Mouse (Mus musculus): ENCODE measurements around the gene Tmem108. TPM values are rescaled to one million over a fixed set of nuclear protein-coding genes. Genes with fewer than 3 reads are reported as not detected.

The Tmem108 gene
- polyA plus RNA-seq, 1 experiment from 2014 or later: 13.2 TPM

DNA sequence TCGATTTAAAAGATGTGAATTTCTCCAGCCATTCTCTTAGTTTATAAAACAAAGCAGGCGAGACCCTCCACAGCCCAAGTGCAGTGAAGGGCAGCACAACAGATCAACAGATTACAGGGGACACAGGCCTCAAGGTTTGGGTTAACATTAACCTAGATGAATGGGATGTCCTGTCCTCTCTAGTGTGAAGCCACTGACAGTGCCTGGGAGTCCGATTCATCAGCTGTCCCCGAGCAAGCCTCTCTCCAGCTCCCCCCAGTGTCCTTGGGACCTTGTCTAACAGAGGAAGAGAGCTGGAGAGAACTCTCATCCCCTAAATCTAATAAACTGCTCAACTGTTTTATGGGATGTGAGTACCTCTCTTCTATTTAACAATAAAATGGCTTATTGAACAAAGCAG, 48.4 kb downstream of the Tmem108 start:
- 79% methylated on average over 4 of the region's 4 CpGs for WGBS
- Histone ChIP-seq H3K4me3 (ENCODE audit: low read depth, low read length) (no peak overlapping the region), H3K27me3 (ENCODE audit: control insufficient read depth, insufficient read depth, low read length) (no peaks in the 10 kb centered on the region), H3K36me3 (ENCODE audit: control insufficient read depth, insufficient read depth, low read length) (no peaks in the 10 kb centered on the region), H3K9ac (ENCODE audit: low read depth, low read length) (no peak overlapping the region), H3K27ac (ENCODE audit: low read depth, low read length) (no peak overlapping the region), H3K4me2 (replicated peaks; ENCODE audit: low read depth, low read length) (no peak overlapping the region), H3K4me1 (replicated peaks; ENCODE audit: control insufficient read depth, insufficient read depth, low read length) (no peaks in the 10 kb centered on the region), H3K9me3 (ENCODE audit: control insufficient read depth, low read length) (no peaks in the 10 kb centered on the region)
- ATAC-seq (ENCODE audit: low FRiP score) (no peak), DNase-seq (ENCODE audit: low spot score) (no peak)

- H3K27ac ChIP-seq (ENCODE audit: low read depth, low read length): no peak overlapping the region
- WGBS: 77% methylated on average over 7 of the region's 7 CpGs
- H3K4me1 ChIP-seq (replicated peaks; ENCODE audit: control insufficient read depth, insufficient read depth, low read length): no peaks in the 10 kb centered on the region
- no peak for DNase-seq (ENCODE audit: low spot score)
- no peaks in the 10 kb centered on the region for H3K27me3 ChIP-seq (ENCODE audit: control insufficient read depth, insufficient read depth, low read length)
- no peak overlapping the region for H3K4me2 ChIP-seq (replicated peaks; ENCODE audit: low read depth, low read length)
- H3K36me3 ChIP-seq (ENCODE audit: control insufficient read depth, insufficient read depth, low read length): no peaks in the 10 kb centered on the region
- H3K9ac ChIP-seq (ENCODE audit: low read depth, low read length): no peak overlapping the region
- ATAC-seq (ENCODE audit: low FRiP score): no peak
- no peak overlapping the region for H3K4me3 ChIP-seq (ENCODE audit: low read depth, low read length)
- H3K9me3 ChIP-seq (ENCODE audit: control insufficient read depth, low read length): no peaks in the 10 kb centered on the region
Measured at GRCm38 (mm10) chr9:103712711-103713110, 48.9 kb downstream of the Tmem108 start.

- H3K4me3 ChIP-seq (ENCODE audit: low read depth, low read length): no peak overlapping the region
- H3K9ac ChIP-seq (ENCODE audit: low read depth, low read length): no peak overlapping the region
- H3K4me1 ChIP-seq (replicated peaks; ENCODE audit: control insufficient read depth, insufficient read depth, low read length): no peaks in the 10 kb centered on the region
- H3K9me3 ChIP-seq (ENCODE audit: control insufficient read depth, low read length): no peaks in the 10 kb centered on the region
- DNase-seq (ENCODE audit: low spot score) (no peak), ATAC-seq (ENCODE audit: low FRiP score) (no peak)
- H3K27me3 ChIP-seq (ENCODE audit: control insufficient read depth, insufficient read depth, low read length): no peaks in the 10 kb centered on the region
- no peak overlapping the region for H3K4me2 ChIP-seq (replicated peaks; ENCODE audit: low read depth, low read length)
- no peaks in the 10 kb centered on the region for H3K36me3 ChIP-seq (ENCODE audit: control insufficient read depth, insufficient read depth, low read length)
- 65% methylated on average over 3 of the region's 3 CpGs for WGBS
- H3K27ac ChIP-seq (ENCODE audit: low read depth, low read length): no peak overlapping the region
Measured at GRCm38 (mm10) chr9:103709694-103710093, 51.9 kb downstream of the Tmem108 start.

- Histone ChIP-seq H3K27me3 (ENCODE audit: control insufficient read depth, insufficient read depth, low read length) (no peaks in the 10 kb centered on the region), H3K4me2 (replicated peaks; ENCODE audit: low read depth, low read length) (no peak overlapping the region), H3K36me3 (ENCODE audit: control insufficient read depth, insufficient read depth, low read length) (no peaks in the 10 kb centered on the region), H3K9me3 (ENCODE audit: control insufficient read depth, low read length) (no peaks in the 10 kb centered on the region), H3K9ac (ENCODE audit: low read depth, low read length) (no peak overlapping the region), H3K4me3 (ENCODE audit: low read depth, low read length) (no peak overlapping the region), H3K27ac (ENCODE audit: low read depth, low read length) (no peak overlapping the region), H3K4me1 (replicated peaks; ENCODE audit: control insufficient read depth, insufficient read depth, low read length) (no peaks in the 10 kb centered on the region)
- WGBS: 81% methylated on average over 16 of the region's 16 CpGs
- DNase-seq (ENCODE audit: low spot score) (no peak), ATAC-seq (ENCODE audit: low FRiP score) (no peak)
Measured at GRCm38 (mm10) chr9:103708514-103709173, 53.0 kb downstream of the Tmem108 start.

GRCm38 (mm10) chr9:103707857-103708256, 53.8 kb downstream of the Tmem108 start:
- no peak overlapping the region for H3K4me3 ChIP-seq (ENCODE audit: low read depth, low read length)
- H3K36me3 ChIP-seq (ENCODE audit: control insufficient read depth, insufficient read depth, low read length): no peaks in the 10 kb centered on the region
- H3K9me3 ChIP-seq (ENCODE audit: control insufficient read depth, low read length): no peaks in the 10 kb centered on the region
- no peak overlapping the region for H3K4me2 ChIP-seq (replicated peaks; ENCODE audit: low read depth, low read length)
- no peaks in the 10 kb centered on the region for H3K27me3 ChIP-seq (ENCODE audit: control insufficient read depth, insufficient read depth, low read length)
- no peak overlapping the region for H3K9ac ChIP-seq (ENCODE audit: low read depth, low read length)
- no peak for ATAC-seq (ENCODE audit: low FRiP score)
- no peak overlapping the region for H3K27ac ChIP-seq (ENCODE audit: low read depth, low read length)
- no peaks in the 10 kb centered on the region for H3K4me1 ChIP-seq (replicated peaks; ENCODE audit: control insufficient read depth, insufficient read depth, low read length)
- no peak for DNase-seq (ENCODE audit: low spot score)

DNA sequence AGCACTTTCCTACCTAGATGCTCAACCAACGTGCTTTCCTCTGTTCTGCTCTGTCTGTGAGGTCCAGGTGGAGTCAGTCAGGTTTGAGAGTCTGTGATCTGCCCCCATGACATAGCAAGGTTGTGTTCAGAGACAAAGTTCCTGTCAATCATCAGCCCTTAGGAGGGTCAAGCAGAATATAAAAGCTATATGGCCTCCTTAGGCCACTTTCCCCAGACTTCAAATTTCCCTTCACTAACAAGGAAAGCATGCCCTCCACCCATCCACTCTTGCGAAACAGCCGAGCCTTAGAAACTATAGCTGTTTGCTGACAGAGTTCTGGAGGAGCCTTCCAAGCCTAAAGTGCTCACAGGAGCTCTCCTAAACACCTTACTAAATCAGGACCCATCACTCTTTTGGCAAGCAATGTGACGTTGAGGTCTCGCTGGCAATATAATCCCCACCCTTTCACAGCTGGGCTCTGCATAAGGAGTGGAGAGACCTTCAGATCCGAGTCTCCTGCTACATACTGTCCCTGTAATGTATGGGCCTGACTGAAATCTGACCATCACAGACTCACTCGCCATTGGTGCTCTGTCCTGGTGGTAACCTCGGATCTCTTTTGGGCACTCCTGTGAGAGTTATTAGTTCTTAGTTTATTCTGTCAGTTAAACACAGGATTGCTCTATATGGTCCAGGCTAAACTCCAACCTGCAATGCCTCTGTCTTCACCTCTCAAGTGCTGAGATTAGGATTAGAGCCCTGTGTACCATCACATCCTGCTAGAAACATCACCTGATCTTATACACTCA, 54.4 kb downstream of the Tmem108 start:
- H3K9me3 ChIP-seq (ENCODE audit: control insufficient read depth, low read length): no peaks in the 10 kb centered on the region
- no peaks in the 10 kb centered on the region for H3K36me3 ChIP-seq (ENCODE audit: control insufficient read depth, insufficient read depth, low read length)
- no peak overlapping the region for H3K4me2 ChIP-seq (replicated peaks; ENCODE audit: low read depth, low read length)
- no peaks in the 10 kb centered on the region for H3K27me3 ChIP-seq (ENCODE audit: control insufficient read depth, insufficient read depth, low read length)
- H3K9ac ChIP-seq (ENCODE audit: low read depth, low read length): no peak overlapping the region
- no peak for ATAC-seq (ENCODE audit: low FRiP score)
- no peak overlapping the region for H3K27ac ChIP-seq (ENCODE audit: low read depth, low read length)
- H3K4me3 ChIP-seq (ENCODE audit: low read depth, low read length): no peak overlapping the region
- WGBS: 82% methylated on average over 8 of the region's 8 CpGs
- DNase-seq (ENCODE audit: low spot score): no peak
- no peaks in the 10 kb centered on the region for H3K4me1 ChIP-seq (replicated peaks; ENCODE audit: control insufficient read depth, insufficient read depth, low read length)

DNA sequence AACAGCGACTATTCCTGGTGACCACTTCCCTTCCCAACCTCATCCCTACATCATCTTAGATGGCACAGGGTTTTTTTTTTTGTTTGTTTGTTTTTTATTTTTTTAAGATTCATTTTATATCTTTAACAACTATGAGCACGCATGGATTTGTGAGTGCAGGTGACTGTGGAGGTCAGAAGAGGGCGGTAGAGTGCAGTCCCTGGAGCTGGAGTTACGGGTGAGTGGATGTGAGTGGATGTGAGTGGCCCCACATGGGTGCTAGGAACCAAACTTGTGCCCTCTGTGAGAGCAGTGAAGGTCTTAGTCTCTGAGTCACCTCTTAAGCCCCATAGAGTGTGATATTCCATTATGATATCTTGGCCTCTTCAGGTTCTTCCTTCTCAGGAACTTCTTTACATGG, 55.9 kb downstream of the Tmem108 start:
- Histone ChIP-seq H3K4me2 (replicated peaks; ENCODE audit: low read depth, low read length) (no peak overlapping the region), H3K36me3 (ENCODE audit: control insufficient read depth, insufficient read depth, low read length) (no peaks in the 10 kb centered on the region), H3K4me3 (ENCODE audit: low read depth, low read length) (no peak overlapping the region), H3K27ac (ENCODE audit: low read depth, low read length) (no peak overlapping the region), H3K27me3 (ENCODE audit: control insufficient read depth, insufficient read depth, low read length) (no peaks in the 10 kb centered on the region), H3K4me1 (replicated peaks; ENCODE audit: control insufficient read depth, insufficient read depth, low read length) (no peaks in the 10 kb centered on the region), H3K9ac (ENCODE audit: low read depth, low read length) (no peak overlapping the region), H3K9me3 (ENCODE audit: control insufficient read depth, low read length) (no peaks in the 10 kb centered on the region)
- 92% methylated on average over 4 of the region's 4 CpGs for WGBS
- ATAC-seq (ENCODE audit: low FRiP score) (no peak), DNase-seq (ENCODE audit: low spot score) (no peak)

DNA sequence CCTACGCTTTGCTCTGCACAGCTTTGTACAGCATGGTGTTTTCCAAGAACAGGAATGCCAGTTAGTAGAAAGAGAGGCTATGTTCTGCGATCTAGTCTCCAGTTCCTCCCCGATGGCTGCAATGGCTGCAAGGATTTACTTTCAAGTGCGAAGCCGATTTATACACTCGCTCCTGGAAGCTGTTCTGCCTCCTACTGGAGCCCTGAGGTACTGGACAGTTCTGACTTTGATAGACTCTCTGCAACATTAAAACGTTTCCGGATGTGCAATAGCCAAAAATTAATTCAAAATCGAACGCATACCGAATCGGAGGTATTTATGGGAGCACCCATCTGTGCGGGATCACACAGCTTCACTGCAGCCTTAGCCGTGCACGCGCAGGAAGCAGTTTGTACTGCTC, 58.6 kb downstream of the Tmem108 start:
- no peaks in the 10 kb centered on the region for H3K27me3 ChIP-seq (ENCODE audit: control insufficient read depth, insufficient read depth, low read length)
- no peak overlapping the region for H3K4me3 ChIP-seq (ENCODE audit: low read depth, low read length)
- no peak for DNase-seq (ENCODE audit: low spot score)
- no peak for ATAC-seq (ENCODE audit: low FRiP score)
- H3K27ac ChIP-seq (ENCODE audit: low read depth, low read length): no peak overlapping the region
- H3K4me2 ChIP-seq (replicated peaks; ENCODE audit: low read depth, low read length): no peak overlapping the region
- H3K9ac ChIP-seq (ENCODE audit: low read depth, low read length): no peak overlapping the region
- no peaks in the 10 kb centered on the region for H3K9me3 ChIP-seq (ENCODE audit: control insufficient read depth, low read length)
- H3K4me1 ChIP-seq (replicated peaks; ENCODE audit: control insufficient read depth, insufficient read depth, low read length): no peaks in the 10 kb centered on the region
- no peaks in the 10 kb centered on the region for H3K36me3 ChIP-seq (ENCODE audit: control insufficient read depth, insufficient read depth, low read length)
- WGBS: 87% methylated on average over 16 of the region's 16 CpGs

- Histone ChIP-seq H3K4me1 (replicated peaks; ENCODE audit: control insufficient read depth, insufficient read depth, low read length) (no peaks in the 10 kb centered on the region), H3K9ac (ENCODE audit: low read depth, low read length) (no peak overlapping the region), H3K27ac (ENCODE audit: low read depth, low read length) (no peak overlapping the region), H3K36me3 (ENCODE audit: control insufficient read depth, insufficient read depth, low read length) (no peaks in the 10 kb centered on the region), H3K9me3 (ENCODE audit: control insufficient read depth, low read length) (no peaks in the 10 kb centered on the region), H3K4me2 (replicated peaks; ENCODE audit: low read depth, low read length) (no peak overlapping the region), H3K4me3 (ENCODE audit: low read depth, low read length) (no peak overlapping the region), H3K27me3 (ENCODE audit: control insufficient read depth, insufficient read depth, low read length) (no peaks in the 10 kb centered on the region)
- DNase-seq (ENCODE audit: low spot score): peak; percentile 19
- 87% methylated on average over 5 of the region's 5 CpGs for WGBS
- ATAC-seq (ENCODE audit: low FRiP score): no peak
Measured at GRCm38 (mm10) chr9:103702452-103702851, 59.2 kb downstream of the Tmem108 start.

Measured in hindbrain, embryonic 11.5 days (tissue).